Comparison of ENCODE assay signal across 24 mouse cellular contexts in genomic region chr7:4134911-4135310, GRCm38 (mm10). TPM values are rescaled to one million over a fixed set of nuclear protein-coding genes. Genes with fewer than 3 reads are reported as not detected.
A peak's percentile ranks its signal among the peaks of the same experiment; 100 is the strongest.
DNase-seq lines count a peak whose midpoint lies in the region; ATAC-seq and TF ChIP-seq lines count a peak whose summit lies in the region.
"Had no signal": no experiment of that assay in that cellular context is flagged by ENCODE, and none has a peak within 500 bp of the region (broad histone marks: within the 10 kb centered on the region; RNA-seq: fewer than 3 reads in every experiment).

No protein-coding gene starts in this region.

- H3K27ac ChIP-seq in heart, adult 2 months, result no peak overlapping the region
- no peak overlapping the region; the same call in 1 of the 2 replicates for H3K27ac ChIP-seq in liver, embryonic 12.5 days
- 0 out of 2 replicates have a peak overlapping the region, but pooled peaks have one; percentile 28 for H3K27ac ChIP-seq in neural tube, embryonic 13.5 days (replicated peaks)
- H3K27ac ChIP-seq: embryonic facial prominence, embryonic 12.5 days; forebrain, embryonic 12.5 days; limb, embryonic 15.5 days; neural tube, embryonic 12.5 days; stomach, embryonic 15.5 days had no signal

- no peaks in the 10 kb centered on the region for H3K9me3 ChIP-seq in liver, embryonic 12.5 days (replicated peaks)
- no peaks in the 10 kb centered on the region for H3K9me3 ChIP-seq in neural tube, embryonic 13.5 days
- H3K9me3 ChIP-seq: embryonic facial prominence, embryonic 12.5 days; forebrain, embryonic 12.5 days; limb, embryonic 15.5 days; neural tube, embryonic 12.5 days; stomach, embryonic 15.5 days had no signal

- peak overlapping the region; percentile 89; the same call in 1 of the 2 replicates for H3K4me2 ChIP-seq in liver, embryonic 12.5 days
- H3K4me2 ChIP-seq in neural tube, embryonic 13.5 days, result no peak overlapping the region
- H3K4me2 ChIP-seq: embryonic facial prominence, embryonic 12.5 days; forebrain, embryonic 12.5 days; limb, embryonic 15.5 days; neural tube, embryonic 12.5 days had no signal

- H3K4me1 ChIP-seq in heart, adult 2 months (ENCODE audit: control insufficient read depth, insufficient read depth, low read length), result peaks cover 4% of the 10 kb centered on the region; the same call in 1 of the 2 replicates
- H3K4me1 ChIP-seq in liver, embryonic 12.5 days, result peaks cover 40% of the 10 kb centered on the region
- peaks cover 51% of the 10 kb centered on the region for H3K4me1 ChIP-seq in neural tube, embryonic 13.5 days (replicated peaks)

- H3K4me3 ChIP-seq in heart, adult 2 months, result no peak overlapping the region
- H3K4me3 ChIP-seq in liver, embryonic 12.5 days, result no peak overlapping the region
- no peak overlapping the region for H3K4me3 ChIP-seq in neural tube, embryonic 13.5 days
- H3K4me3 ChIP-seq: embryonic facial prominence, embryonic 12.5 days; forebrain, embryonic 12.5 days; limb, embryonic 15.5 days; neural tube, embryonic 12.5 days; stomach, embryonic 15.5 days had no signal

- peaks cover 7% of the 10 kb centered on the region; the same call in 1 of the 2 replicates for H3K36me3 ChIP-seq in heart, adult 2 months (ENCODE audit: control insufficient read depth, insufficient read depth, low read length)
- H3K36me3 ChIP-seq in liver, embryonic 12.5 days, result peaks cover 21% of the 10 kb centered on the region
- peaks cover 36% of the 10 kb centered on the region for H3K36me3 ChIP-seq in neural tube, embryonic 13.5 days

- no peaks in the 10 kb centered on the region for H3K27me3 ChIP-seq in heart, adult 2 months (ENCODE audit: control insufficient read depth, insufficient read depth, low read length)
- no peaks in the 10 kb centered on the region for H3K27me3 ChIP-seq in liver, embryonic 12.5 days (replicated peaks)
- H3K27me3 ChIP-seq in neural tube, embryonic 13.5 days, result no peaks in the 10 kb centered on the region
- H3K27me3 ChIP-seq: embryonic facial prominence, embryonic 12.5 days; forebrain, embryonic 12.5 days; limb, embryonic 15.5 days; neural tube, embryonic 12.5 days; stomach, embryonic 15.5 days had no signal

- intact Hi-C loops in heart, adult 2 months (cut with DNase I), result loop anchor here (10.0 kb wide), 5 partner anchors 160 to 660 kb away; partner anchors contain the start of genes Mboat7, Ppp1r12c, Rpl28 and Tsen34

- TF ChIP-seq CTCF in heart, adult 2 months (IDR thresholded peaks at IDR 0.05), result no peak

- no peak for TF ChIP-seq EP300 in heart, adult 2 months (IDR thresholded peaks at IDR 0.05; ENCODE audit: insufficient read depth, low read depth, low read length)

- peak; percentile 50 for DNase-seq in heart, adult 11 months
- DNase-seq in heart, adult 2 months, result no peak
- DNase-seq in liver, result no peak
- no peak for DNase-seq in neural tube, embryonic 10.5 days (ENCODE audit: extremely low spot score, low spot score)
- DNase-seq in lung, postnatal 14 days, result no peak
- DNase-seq: cerebellum, adult 11 months; gastrocnemius, postnatal 25 days; heart, postnatal 4 days; kidney, adult 9 months; kidney, postnatal 14 days; left cerebral cortex, postnatal 4 days; lung, adult 2 months; thymus, adult 18-20 months; thymus, postnatal 36 days had no signal

- TF ChIP-seq POLR2A in heart, adult 2 months (IDR thresholded peaks at IDR 0.05; ENCODE audit: insufficient read depth, low read depth, low read length), result no peak

- no peak overlapping the region for H3K9ac ChIP-seq in heart, adult 2 months (ENCODE audit: low read depth, low read length)
- no peak overlapping the region for H3K9ac ChIP-seq in liver, embryonic 12.5 days
- 0 out of 2 replicates have a peak overlapping the region, but pooled peaks have one; percentile 38 for H3K9ac ChIP-seq in neural tube, embryonic 13.5 days
- H3K9ac ChIP-seq: embryonic facial prominence, embryonic 12.5 days; forebrain, embryonic 12.5 days; limb, embryonic 15.5 days; neural tube, embryonic 12.5 days; stomach, embryonic 15.5 days had no signal

- ATAC-seq in liver, embryonic 12.5 days, result no peak
- no peak for ATAC-seq in neural tube, embryonic 13.5 days (ENCODE audit: low read depth)
- ATAC-seq: hindbrain, postnatal 0 days; intestine, embryonic 16.5 days had no signal

- peaks cover 6% of the 10 kb centered on the region for H3K79me2 ChIP-seq in heart, adult 2 months (replicated peaks; ENCODE audit: control insufficient read depth, insufficient read depth, low read length)

- 90% methylated on average over 5 of the region's 5 CpGs for WGBS in heart, adult 2 months
- WGBS in liver, embryonic 12.5 days (ENCODE audit: insufficient replicate concordance), result 77% methylated on average over 5 of the region's 5 CpGs
- 86% methylated on average over 5 of the region's 5 CpGs for whole genome bisulfite sequencing in neural tube, embryonic 13.5 days

RNA-seq across cellular contexts. Expression of gene Leng8, which starts 1.9 kb away (rescaled TPM):
- 10 to 100 TPM; 31.2 to 36.4 TPM for total RNA-seq in heart, adult 2 months (2021)
- 263 and 281 TPM in 2 replicates for polyA plus RNA-seq in heart, adult 2 months (2012; rRNA removed)
- 39.3 and 44.5 TPM in 2 replicates for polyA plus RNA-seq in liver, embryonic 12.5 days (2016; fragmentation: Nextera tagmentation; extraction: Ambion mirVana)
- 78.0 and 79.6 TPM in 2 replicates for polyA plus RNA-seq in neural tube, embryonic 13.5 days (2015; fragmentation: Nextera tagmentation; extraction: Ambion mirVana)

RNA-seq across cellular contexts. Expression of gene Leng9, which starts 15.3 kb away (rescaled TPM):
- 1 to 10 TPM; 2.2 to 3.7 TPM for total RNA-seq in heart, adult 2 months (2021)
- polyA plus RNA-seq in heart, adult 2 months (2012; rRNA removed), result 3.3 TPM in 2 replicates
- polyA plus RNA-seq in liver, embryonic 12.5 days (2016; fragmentation: Nextera tagmentation; extraction: Ambion mirVana), result 1.2 and 1.5 TPM in 2 replicates
- polyA plus RNA-seq in neural tube, embryonic 13.5 days (2015; fragmentation: Nextera tagmentation; extraction: Ambion mirVana), result 4.6 TPM in 2 replicates

RNA-seq across cellular contexts. Expression of gene Ttyh1, which starts 15.7 kb away (rescaled TPM):
- total RNA-seq in heart, adult 2 months (2021), result 1 to 10 TPM in 1 of 2 experiments, under 1 TPM in 1; 0.91 to 2.6 TPM
- polyA plus RNA-seq in heart, adult 2 months (2012; rRNA removed), result 2.8 and 5.1 TPM in 2 replicates
- 0.48 and 0.77 TPM in 2 replicates for polyA plus RNA-seq in liver, embryonic 12.5 days (2016; fragmentation: Nextera tagmentation; extraction: Ambion mirVana)
- polyA plus RNA-seq in neural tube, embryonic 13.5 days (2015; fragmentation: Nextera tagmentation; extraction: Ambion mirVana), result 137 and 141 TPM in 2 replicates
- total RNA-seq: megakaryocyte-erythroid progenitor cell, adult 5-6 weeks had no signal

RNA-seq across cellular contexts. Expression of gene Cdc42ep5, which starts 29.7 kb away (rescaled TPM):
- total RNA-seq in heart, adult 2 months (2021), result 1 to 10 TPM; 3.1 to 5.8 TPM
- polyA plus RNA-seq in heart, adult 2 months (2012; rRNA removed), result 7.3 and 10.7 TPM in 2 replicates
- 10.5 TPM in 2 replicates for polyA plus RNA-seq in liver, embryonic 12.5 days (2016; fragmentation: Nextera tagmentation; extraction: Ambion mirVana)
- 8.6 and 8.9 TPM in 2 replicates for polyA plus RNA-seq in neural tube, embryonic 13.5 days (2015; fragmentation: Nextera tagmentation; extraction: Ambion mirVana)
- total RNA-seq: megakaryocyte-erythroid progenitor cell, adult 5-6 weeks had no signal

Comparison
In these comparisons a context has a peak if more than half of its experiments do, and no peak if none do; other contexts are left out.
1. RNA of gene Ttyh1, which starts 15.7 kb away (polyA plus RNA-seq): 137 to 141 TPM in neural tube, embryonic 13.5 days; 2.8 to 5.1 TPM in heart, adult 2 months and 0.48 to 0.77 TPM in liver, embryonic 12.5 days; every median in the first group is over 10 times any median in the second.